Mouse (Mus musculus): ENCODE measurements at regions not wholly inside any gene's neighbourhood (a gene's known extent, or its start where the extent isn't known, plus 50 kb on each side); places are given as distances from the start of the nearest gene placed in this dataset.

DNA sequence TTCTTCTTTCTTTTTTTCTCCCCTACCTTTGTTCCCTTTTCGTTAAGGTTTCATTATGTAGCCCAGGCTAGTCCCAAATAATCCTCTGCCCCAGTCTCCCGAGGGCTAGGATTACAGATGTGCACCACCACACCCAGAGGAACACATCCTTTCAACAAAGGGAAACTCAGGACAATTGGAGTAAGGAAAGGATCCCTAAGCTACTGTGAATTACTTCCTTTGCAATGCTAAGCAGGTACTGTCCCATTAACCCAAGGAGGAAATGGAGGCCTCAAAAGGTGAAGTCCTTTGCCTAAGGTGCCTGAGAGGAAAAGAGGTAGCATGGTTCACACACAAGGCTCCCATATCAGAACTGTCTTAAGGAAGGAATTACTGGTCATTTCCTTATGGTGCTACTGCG is 157.2 kb downstream of the En1 start:
- no peak for DNase-seq (ENCODE audit: low spot score in 2 of 2)

DNA sequence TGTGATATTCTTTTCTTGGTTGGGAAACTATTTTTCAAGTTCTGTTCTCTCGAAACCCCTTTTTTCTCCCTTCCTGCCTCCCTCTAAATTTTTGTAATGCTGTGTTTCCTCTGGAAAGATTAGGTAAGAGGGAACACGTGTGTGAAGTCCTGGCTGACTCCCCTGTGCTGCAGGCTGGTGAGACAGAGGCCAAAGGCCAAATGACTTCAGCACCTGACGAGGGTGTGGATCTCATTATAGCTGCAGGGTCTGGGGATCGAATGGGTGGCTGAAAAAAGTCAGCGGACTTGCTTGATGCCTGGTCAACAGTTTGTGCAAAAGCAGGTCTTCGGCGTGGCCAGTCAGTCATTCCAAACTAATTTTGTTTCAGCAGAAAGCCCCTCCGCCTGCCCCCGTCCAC is 159.1 kb downstream of the En1 start:
- DNase-seq (ENCODE audit: low spot score in 2 of 2) = no peak

DNA sequence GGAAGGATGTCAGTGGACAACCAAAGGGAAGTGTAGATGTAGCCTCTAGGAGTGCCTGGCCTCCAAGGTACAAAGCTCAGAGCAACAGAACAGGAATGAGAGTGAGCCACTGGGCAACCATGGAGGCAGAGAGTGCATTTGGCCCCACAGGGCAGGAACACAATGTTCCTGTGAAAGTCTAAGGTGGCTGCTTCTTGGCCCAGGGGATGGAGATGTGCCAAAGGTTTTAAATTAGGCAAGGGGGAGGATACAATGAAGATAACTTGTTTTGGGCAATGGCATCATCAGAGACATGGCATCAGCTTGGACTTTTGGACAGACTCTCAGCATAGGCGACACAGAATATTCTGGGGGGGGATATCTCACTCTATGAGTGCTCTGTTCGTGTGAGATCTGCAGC is 160.3 kb downstream of the En1 start:
- peak; percentile 29 to 46 for DNase-seq (ENCODE audit: low spot score in 2 of 2)

DNA sequence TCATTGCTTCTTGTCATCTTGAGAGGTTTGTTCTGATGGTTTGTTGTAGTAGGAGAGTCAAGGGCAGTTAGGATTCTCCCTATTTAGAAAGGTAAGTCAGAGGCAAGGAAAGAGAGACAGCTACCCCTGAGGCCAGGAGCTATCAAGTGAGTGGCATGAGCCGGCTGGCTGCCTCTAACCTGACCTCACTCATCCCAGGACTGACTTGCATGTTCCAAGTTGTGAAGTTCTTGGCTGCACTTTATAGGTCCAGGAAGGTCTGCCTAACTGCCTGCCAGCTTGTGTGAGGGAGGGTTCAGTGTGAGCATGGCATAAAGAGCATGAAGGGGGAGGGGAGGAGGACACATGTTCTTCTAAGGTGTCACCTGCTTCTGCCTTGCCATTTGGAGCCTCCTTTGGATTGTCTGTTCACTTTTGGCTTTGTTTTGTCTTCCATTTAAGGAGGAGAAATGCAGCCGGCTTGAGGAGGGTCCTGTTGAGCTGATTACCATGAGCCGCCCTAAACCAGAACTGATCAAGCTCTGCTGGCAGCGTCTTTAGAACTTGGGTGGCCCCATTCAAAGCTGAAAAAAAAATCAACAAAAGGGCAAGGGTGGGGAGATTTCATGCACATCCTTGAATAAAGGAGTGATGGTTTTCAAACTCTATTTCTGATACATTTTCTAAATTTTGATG is 160.8 kb downstream of the En1 start:
- peak; percentile 64 to 79 for DNase-seq (ENCODE audit: low spot score in 2 of 2)

DNA sequence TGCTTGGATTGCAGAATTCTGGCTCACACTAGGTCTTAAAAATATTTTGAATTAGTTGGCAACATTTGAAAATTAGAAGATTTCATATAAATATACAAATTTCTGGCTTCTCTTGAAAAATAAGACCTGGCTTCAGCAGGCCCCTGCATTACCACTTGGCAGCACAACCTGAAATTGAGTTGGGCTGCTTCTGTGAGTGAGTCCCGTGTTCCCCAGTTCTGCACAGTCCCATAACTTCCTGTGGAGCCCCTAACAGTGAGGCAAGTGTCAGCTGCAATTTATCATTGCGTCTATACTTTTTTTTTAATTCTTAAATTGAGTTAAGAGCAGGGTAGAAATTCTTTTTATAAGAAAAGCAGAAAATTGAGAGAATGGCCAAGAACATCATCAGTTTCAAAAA is 164.8 kb downstream of the En1 start:
- no peak for DNase-seq (ENCODE audit: low spot score in 2 of 2)

DNA sequence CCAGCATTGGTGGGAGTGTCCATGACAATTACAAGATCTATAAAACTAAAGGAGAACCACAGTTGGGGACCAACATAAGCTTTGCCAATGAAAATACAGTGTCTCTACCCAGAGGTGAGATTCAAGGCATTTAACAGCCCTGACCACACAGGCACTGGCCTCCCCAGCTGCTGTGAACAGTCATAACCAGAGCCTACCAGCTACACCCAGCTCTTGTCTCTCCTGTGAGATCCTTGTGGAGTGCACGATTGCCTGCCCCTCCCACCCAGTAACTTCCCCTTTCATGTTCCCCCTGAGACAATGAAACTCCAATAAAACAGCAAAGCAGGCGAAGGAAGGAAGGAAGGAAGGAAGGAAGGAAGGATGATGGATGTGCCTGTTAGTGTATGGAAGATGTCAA is 169.1 kb downstream of the En1 start:
- DNase-seq (ENCODE audit: low spot score in 2 of 2) = no peak

DNA sequence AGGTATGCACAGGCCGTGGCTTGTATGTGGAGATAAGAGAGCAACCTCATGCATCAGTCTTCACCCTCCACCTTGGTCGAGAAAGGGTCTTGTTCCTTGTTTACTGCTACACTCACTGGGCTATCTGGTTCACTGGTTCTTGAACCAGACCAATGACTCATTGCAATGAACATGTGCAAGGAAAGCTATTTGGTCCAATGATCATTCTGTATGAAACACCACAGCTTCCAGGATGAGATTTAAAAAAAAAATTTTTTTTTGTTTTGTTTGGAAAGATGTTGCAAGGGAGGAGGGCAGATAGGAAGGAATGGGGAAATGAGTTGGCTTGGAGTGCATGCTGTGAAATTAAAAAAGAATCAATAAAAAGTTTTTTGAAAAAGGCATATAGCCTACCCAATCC is 174.7 kb downstream of the En1 start:
- no peak for DNase-seq (ENCODE audit: low spot score in 2 of 2)

DNA sequence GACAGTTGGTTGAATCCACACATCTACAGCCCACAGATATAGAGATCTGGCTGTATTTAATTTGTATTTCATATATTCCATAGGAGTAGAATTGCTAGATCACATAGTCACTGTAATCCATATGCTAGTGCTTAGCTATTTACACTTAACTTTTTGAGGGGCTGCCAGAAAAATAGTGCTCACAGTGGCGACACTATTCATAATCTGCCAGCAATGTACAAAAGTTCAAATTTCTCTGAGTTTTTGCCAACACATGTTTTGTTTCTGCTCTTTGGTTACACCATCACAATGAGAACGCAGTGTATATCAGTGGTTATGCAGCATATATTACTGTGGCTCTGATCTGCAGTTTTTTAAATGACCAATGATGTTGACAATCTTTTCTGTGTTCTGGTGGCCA is 175.2 kb downstream of the En1 start:
- DNase-seq (ENCODE audit: low spot score in 2 of 2) = no peak

DNA sequence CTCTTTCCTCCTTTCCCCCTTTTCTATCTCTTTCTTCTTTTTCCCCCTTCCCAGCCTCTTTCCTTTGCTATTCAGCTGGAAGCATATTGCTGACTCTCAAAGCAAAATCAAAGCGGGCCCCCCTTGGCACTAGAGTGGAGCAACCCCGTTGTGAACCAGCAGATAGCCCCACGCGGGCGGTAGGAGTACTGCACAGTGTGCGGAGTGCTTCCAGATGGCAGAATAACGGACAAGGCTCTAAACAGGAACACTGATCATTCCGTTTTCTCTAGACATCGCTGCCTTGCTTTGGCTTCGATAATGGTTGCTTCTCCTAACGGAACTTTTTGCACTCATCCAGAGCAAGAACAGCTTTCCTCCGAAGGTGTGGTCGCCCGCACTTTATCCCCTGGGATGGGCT is 193.0 kb downstream of the En1 start:
- DNase-seq (ENCODE audit: low spot score in 2 of 2) = no peak

DNA sequence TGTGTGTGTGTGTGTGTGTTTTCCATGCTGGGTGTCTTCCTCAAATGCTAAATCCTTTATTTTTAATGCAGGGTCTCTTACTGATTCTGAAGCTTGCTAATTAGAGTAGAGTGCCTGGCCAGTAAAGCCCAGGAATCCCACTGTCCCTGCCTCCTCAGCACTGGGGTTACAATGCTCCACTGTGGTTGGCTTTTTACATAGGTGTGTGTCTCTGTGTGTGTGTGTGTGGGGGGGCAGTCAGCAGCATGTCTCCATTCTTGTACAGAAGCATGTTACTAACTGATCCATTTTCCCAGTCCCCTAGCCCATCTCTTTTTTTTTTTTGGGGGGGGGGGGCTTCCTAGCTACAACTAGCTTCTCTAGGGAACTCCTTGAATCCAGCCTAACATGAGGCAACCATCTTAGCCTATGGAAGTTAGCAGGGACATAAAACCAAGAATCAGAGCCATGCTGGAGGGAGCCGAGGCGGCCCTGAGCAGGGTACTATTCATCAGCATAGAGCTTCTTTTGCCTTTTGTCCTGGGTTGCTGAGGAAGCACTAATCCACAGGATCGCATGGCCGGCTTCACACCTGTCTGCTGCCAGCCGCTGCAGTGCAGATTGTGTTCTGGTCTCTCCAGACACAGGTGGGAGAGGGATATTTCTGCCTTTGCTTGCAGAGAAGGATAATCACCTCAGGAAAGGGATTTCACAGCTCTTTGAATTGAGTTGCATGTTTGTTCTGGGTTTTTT is 199.2 kb downstream of the En1 start:
- no peak for DNase-seq (ENCODE audit: low spot score in 2 of 2)

DNA sequence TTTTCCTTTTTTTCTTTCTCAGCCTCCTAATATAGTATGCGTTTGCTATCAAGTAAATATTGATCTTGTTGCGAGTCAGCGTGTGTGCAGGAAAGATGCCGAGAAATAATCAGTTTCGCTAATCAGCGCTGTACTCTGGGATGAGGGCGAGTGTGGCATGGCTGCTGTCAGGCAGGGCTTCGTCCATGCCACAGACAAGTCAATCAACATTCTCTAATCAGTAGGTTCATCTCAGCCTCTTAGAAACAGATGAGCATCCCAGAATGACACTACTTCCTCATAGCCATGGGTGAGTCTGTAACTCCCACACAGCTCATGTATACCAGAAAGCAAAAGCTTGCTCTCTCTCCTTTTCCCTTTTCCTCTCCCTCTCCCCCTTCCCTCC is 199.8 kb downstream of the En1 start:
- DNase-seq (ENCODE audit: low spot score in 2 of 2) = no peak

DNA sequence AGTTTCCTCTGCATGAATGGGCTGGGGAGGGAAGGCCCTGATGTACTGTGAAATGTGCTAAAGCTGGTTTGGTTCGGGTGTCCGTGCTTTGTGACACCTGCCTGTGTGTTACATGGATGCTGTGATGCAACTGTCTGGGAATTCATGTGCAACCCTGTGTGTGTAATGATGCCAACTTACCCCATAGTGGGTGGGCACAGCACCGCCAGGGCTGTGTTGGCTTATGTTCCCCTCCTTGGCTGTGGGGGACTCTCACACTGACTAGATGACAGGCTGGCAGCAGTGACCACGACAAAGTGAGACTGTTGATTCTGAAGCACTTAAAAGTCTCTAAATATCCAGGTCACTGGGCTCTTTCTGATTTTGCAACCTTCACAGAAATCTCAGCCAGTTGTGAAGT is 212.2 kb downstream of the En1 start:
- DNase-seq (ENCODE audit: low spot score in 2 of 2) = no peak

DNA sequence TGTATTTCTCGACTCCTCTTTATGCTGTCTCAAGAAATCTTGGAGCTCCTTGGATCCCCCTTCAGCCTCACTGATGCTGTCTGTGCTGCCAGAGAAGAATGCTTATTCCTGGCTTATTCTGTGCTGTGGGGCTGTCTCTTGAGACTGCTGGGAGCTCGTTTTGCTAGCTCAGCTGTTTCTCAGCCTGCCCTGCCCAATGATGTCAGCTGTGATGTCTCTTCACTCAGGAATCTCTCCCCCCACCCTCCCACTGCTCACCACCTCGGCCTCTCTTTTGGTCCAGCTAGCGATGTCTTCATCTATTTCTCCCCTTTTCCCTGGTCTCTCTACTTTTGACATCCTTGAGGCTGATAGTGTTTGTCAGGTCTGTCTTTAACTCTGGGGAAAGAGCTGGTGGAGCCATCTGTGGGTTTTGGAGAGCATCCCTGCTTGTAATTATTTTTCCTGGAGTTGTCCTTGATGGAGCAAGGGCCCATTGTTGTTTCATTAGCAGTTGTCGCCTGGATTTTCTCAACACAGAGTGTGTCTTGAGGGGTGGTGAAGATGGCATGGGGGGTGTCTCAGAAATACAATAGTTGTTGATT is 214.1 kb downstream of the En1 start:
- DNase-seq (ENCODE audit: low spot score in 2 of 2) = no peak

DNA sequence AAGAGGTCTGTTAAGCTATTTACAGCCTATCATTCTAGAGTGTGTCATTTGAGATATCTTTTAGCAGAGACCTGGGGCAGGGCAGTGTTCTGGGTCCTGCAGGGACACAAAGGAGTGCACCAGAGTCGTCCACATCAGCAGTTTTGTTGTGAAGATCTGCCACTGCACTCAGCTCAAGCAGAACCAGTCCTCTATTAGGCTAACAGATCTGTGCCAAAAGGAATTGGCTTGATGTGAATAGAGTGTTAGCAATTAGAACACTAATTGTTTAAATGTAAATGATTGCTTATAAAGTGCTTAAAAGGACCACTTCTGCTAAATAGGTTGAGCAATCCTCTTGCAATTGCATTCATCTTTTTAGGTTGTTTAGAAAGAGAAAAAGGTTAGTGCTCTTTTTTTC is 215.3 kb downstream of the En1 start:
- DNase-seq (ENCODE audit: low spot score in 2 of 2) = no peak

DNA sequence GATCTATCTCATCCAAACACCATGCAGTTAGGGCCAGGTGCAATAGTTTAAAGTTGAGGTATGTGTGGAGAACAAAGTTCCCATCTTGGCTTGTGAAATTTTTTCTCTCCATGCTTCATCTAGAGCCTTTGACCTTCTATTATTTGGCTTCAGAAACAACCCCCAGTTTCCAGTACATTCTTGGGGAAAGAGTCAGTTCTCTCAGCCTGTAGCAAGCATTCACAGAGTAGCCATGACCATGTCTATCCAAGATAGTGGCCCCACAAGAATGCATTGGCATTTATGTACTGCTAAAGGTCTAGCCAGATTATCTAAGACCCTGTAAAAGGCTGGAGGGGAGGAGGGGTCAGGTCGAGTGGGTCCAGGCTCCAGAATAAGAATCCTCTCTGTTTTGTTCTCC is 229.8 kb downstream of the En1 start:
- DNase-seq (ENCODE audit: low spot score in 2 of 2) = no peak

DNA sequence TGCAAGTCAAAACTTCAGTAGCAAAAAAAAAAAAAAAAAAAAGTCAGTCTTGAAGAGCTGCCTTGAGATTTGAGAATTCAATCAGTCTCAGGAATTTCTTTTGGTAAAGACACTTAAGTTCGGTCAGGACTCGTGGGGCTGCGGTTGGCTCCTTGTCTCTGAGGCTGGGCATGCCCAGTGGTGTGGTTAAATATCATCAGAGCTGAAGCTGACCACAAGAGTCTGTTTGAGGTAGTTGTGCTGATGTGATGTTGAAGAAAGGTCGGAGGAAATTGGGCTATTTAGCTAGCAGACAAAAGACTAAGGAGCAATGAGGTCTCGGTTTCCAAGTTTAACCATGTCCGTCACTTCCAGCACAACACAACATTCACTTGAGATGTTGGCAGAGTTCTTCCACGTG is 240.4 kb downstream of the En1 start:
- no peak for DNase-seq (ENCODE audit: low spot score in 2 of 2)

DNA sequence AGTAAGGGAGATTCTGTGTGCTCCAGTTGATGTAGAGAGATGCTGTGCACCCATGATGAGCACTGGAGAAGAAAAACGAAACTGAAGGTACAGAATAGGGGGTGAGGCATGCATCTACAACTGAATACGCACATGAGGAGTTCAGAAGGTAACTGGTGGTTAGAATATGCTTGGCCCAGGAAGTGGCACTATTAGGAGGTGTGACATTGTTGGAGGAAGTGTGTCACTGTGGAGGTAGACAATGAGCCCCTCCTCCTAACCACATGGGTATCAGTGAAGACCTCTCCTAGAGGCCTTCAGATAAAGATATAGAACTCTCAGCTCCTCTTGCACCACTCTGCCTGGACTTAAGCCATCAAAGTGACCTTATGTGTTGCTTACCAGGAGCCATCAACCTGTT is 243.9 kb downstream of the En1 start:
- DNase-seq (ENCODE audit: low spot score in 2 of 2) = no peak

DNA sequence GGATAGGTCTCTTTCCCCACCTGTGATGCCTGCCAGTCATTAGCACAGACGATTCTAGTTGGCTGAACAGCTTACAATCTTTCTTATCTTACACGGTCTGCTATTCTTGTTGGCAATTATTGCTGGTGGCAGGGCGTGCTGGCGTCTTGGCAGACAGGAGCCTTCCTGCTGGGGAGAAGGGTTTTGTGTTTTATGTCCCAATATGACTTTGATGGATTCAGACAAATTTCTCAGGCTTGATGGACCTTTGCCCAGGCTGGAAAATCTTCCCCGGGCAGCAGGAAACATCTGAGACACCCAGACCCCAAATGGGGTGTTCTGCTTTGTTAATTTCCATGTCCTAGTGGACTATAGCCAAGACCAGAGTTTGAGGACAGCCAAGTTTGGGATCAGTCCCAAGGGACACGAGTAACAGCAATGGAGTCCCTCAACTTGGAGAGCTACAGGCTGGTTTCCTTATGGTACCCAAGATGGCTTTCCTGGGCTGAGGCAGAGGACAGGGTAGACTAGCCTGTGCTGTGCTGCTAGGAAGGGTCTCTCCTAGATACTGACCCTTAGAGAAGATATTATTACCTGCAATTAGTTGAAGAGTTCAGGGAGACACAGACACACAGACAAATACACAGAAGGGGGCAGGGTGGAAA is 249.8 kb downstream of the En1 start:
- DNase-seq (ENCODE audit: low spot score in 2 of 2) = no peak

DNA sequence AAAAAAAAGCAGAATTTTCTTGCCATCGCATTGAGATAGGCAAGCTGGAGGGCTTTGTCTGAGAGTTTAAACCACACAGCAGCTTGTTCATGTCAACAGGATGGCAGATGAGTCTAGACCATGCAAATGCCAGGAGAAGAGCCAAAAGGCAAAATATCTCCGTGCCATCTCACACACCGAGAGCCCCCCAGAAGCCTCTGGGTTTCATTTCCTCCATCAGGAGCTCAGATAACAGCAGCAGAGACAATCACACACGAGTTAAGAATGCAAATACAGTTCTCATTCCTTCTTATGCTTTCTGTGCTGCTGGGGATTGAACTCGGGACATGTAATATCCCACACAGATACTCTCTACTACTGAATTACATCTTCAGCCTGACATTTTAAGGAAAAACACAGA is 255.3 kb downstream of the En1 start:
- DNase-seq (ENCODE audit: low spot score in 2 of 2) = no peak

DNA sequence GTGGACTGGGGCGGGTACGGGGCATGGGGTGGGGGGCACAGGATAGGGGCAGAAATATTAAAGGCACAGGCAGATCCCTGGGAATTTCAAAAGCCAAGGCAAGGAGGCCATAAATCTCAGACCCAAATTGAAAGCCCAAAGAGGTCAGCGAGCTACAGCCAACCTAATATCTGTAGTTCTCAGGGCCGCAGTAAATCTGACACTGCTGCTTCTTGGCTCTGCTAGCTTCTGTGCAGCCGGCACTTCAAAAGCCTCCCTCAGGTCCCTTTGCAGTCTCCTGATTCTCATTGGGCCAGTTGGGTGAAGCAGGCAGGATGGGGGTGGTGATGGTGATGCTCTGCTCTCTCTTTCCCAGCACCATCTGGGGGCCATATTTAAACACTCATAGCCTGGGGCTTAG is 257.3 kb downstream of the En1 start:
- DNase-seq (ENCODE audit: low spot score in 2 of 2) = no peak

DNA sequence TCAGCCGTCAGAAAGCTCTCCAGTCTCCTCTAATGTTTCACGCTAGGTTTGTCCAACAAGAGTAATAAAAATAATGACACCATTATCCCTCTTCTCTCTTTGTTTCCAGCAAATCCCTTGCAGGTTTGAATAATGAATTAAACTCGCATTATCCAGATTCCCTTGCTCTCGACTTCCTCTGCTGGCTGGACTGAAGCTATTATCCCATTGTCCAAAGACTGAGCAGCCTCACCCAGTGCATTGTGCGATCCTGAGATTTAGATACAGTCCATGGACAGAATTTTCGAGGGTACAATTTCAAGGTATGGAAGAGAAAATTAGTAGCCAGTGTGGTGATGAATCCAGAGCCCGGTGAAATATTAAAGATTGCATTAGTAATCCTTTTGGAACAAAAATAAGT is 270.3 kb downstream of the En1 start:
- DNase-seq (ENCODE audit: low spot score in 2 of 2) = no peak

DNA sequence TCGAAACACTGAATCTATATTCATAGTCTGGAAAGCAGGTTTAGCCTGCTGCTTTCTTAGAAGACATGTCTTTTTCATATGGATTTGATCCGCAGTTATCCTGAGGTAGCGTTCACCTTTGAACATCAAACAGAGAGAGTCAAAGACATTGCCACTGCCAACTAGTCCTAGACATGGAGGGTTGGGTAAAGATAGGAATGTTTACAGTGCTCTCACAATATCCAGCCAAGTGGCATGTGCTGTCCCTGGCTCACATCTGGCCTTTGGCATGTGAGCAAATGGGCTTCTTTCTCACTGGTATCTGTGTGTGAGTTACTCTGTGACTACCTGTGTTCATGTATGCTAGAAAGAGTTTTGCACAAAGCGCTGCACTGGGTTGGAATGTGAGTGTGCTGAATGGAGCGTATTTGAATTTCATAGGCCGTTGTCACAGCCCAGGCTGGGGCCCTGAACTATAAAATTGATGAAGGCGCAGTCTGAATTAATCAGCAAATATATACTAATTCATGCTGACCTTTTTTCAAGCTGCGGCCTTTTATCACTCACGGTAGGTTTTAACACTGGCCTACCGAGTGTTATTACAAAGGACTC is 280.8 kb downstream of the En1 start:
- DNase-seq (ENCODE audit: low spot score in 2 of 2) = no peak

DNA sequence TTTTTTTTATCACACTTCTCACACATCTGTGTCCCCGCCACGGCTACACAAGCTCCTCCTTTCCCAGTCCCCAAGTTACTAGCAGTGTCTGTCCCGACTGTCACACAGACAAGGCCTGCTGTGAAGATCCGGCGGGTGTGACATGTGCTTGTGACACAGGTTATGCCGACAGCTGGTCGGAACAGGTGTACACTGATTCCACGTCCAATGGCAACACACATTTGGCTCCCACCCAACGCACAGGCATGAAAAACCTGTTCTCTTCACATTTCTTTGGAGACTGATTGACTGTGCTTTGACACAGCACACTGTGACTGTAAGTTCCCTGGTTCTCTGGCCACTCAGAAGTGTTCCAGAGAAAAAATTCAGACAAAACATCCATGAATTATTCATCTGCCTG is 281.4 kb downstream of the En1 start:
- no peak for DNase-seq (ENCODE audit: low spot score in 2 of 2)
